Mouse (Mus musculus) small intestine, adult 2 months (tissue): ENCODE data around the gene Heatr5a.
A peak's percentile ranks its signal among the peaks of the same experiment; 100 is the strongest.

ENCODE experiments used
- CTCF ChIP-seq: fragments of 200-500 bp; IDR thresholded peaks from 2 replicates; pipeline ENCODE4 v1.5.1; 2012; ENCODE audit warnings: low read depth, mild to moderate bottlenecking, control low read depth, inconsistent platforms, low read length, moderate library complexity, mixed read lengths; ENCODE audit not compliant: insufficient replicate concordance, insufficient read length; ENCODE audit errors: extremely low read depth
- POLR2A ChIP-seq: fragments of 200-500 bp; IDR thresholded peaks from 2 replicates; pipeline ENCODE4 v1.6.1; 2012; ENCODE audit warnings: low read depth, mild to moderate bottlenecking, control low read depth, inconsistent platforms, low read length, moderate library complexity

- TF ChIP-seq POLR2A (peak; percentile 28; the same call in 1 of the 2 replicates), CTCF (0 out of 2 replicates have a peak, but pooled peaks have one; percentile 24)
These were observed 141.6 kb downstream of the Heatr5a start, which contains the start of gene Hectd1 for GRCm38 (mm10) chr12:51829290-51830076.
